Mouse (Mus musculus) thymus, adult 2 months (tissue): ENCODE measurements around the gene Clec2d.

Source experiments
- CTCF ChIP-seq: fragments of 200-500 bp; IDR thresholded peaks from 2 replicates; pipeline ENCODE4 v1.5.1; 2012; ENCODE audit warnings: mild to moderate bottlenecking, control low read depth, low read length, moderate library complexity, borderline replicate concordance; ENCODE audit not compliant: control insufficient read depth, poor library complexity, insufficient read depth; ENCODE audit errors: extremely low read depth
- POLR2A ChIP-seq: fragments of 200-500 bp; IDR thresholded peaks from 2 replicates; pipeline ENCODE4 v1.6.1; 2012; ENCODE audit warnings: mild to moderate bottlenecking, low read length, control low read depth, moderate library complexity; ENCODE audit not compliant: control insufficient read depth, poor library complexity, insufficient read depth; ENCODE audit errors: extremely low read depth

DNA sequence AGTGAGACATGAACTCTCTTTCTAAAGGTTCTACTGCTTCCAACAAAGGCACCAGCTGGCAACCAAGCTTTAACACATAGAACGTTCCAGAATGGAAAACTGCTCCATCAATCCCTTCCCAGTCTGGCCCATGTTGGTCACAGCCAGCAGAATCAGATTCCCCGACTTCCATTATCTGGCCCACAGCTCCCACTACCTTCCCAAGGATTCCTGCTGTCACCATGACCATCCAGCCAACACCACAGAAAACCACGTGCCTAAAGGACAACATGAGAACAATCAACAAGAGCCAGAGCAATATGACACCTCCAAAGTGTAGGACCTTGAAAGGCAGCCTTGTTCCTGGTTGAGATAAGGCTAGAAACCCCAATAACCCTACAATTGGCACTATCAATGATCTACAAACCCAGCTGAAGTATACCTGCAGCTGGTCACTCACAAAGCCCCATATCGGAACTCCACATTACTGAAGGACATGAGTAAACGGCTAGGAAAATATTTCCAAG, 37.8 kb downstream of the Clec2d start:
- TF ChIP-seq POLR2A (no peak), CTCF (no peak)
